Mouse (Mus musculus) heart, adult 9 months (tissue): ENCODE data around the gene Fam89a.

Source experiments
- DNase-seq, 2 experiments: peaks; one replicate each; pipeline ENCODE4 v3.0.0; 2022; ENCODE audit warnings: low spot score in 2 of 2

The Fam89a gene

GRCm38 (mm10) chr8:124754101-124754791 lies 2.6 kb upstream of the Fam89a start:
- DNase-seq, result no peak

- no peak for DNase-seq
Measured at GRCm38 (mm10) chr8:124752325-124752862, 762 bp upstream of the Fam89a start.

- DNase-seq, result peak; percentile 15 to 36
Measured at GRCm38 (mm10) chr8:124751191-124751590, 441 bp downstream of the Fam89a start.

- DNase-seq, result no peak
Measured at GRCm38 (mm10) chr8:124746661-124747060, 5.0 kb downstream of the Fam89a start.

- DNase-seq, result no peak
Measured at GRCm38 (mm10) chr8:124739268-124739667, 12.4 kb downstream of the Fam89a start.

- no peak for DNase-seq
Measured at GRCm38 (mm10) chr8:124735371-124735911, 16.2 kb downstream of the Fam89a start.

GRCm38 (mm10) chr8:124732828-124733227 lies 18.8 kb downstream of the Fam89a start:
- no peak for DNase-seq

- DNase-seq, result no peak
Measured at GRCm38 (mm10) chr8:124724301-124724700, 27.3 kb downstream of the Fam89a start.

GRCm38 (mm10) chr8:124721862-124722515 lies 29.6 kb downstream of the Fam89a start, which contains the start of the genes Ttc13 and Arv1:
Gene Ttc13, minus strand, starts transcription at chr8:124721983.
Gene Arv1, plus strand, starts transcription at chr8:124722139.
- peak; percentile 97 for DNase-seq

GRCm38 (mm10) chr8:124720938-124721861 lies 30.4 kb downstream of the Fam89a start:
- no peak for DNase-seq

- no peak for DNase-seq
Measured at GRCm38 (mm10) chr8:124720133-124720532, 31.5 kb downstream of the Fam89a start.

- DNase-seq, result no peak
Measured at GRCm38 (mm10) chr8:124715736-124716135, 35.9 kb downstream of the Fam89a start.

- no peak for DNase-seq
Measured at GRCm38 (mm10) chr8:124713207-124713606, 38.4 kb downstream of the Fam89a start.

- no peak for DNase-seq
Measured at GRCm38 (mm10) chr8:124705823-124706222, 45.8 kb downstream of the Fam89a start.

- peak; percentile 16 to 36 for DNase-seq
Measured at GRCm38 (mm10) chr8:124704376-124704775, 47.3 kb downstream of the Fam89a start.

- DNase-seq, result no peak
Measured at GRCm38 (mm10) chr8:124703526-124703925, 48.1 kb downstream of the Fam89a start.

GRCm38 (mm10) chr8:124702183-124702582 lies 49.4 kb downstream of the Fam89a start:
- DNase-seq, result no peak

GRCm38 (mm10) chr8:124701023-124701422 lies 50.6 kb downstream of the Fam89a start:
- peak in 1 of 2 experiments; percentile 10 for DNase-seq

GRCm38 (mm10) chr8:124700271-124700670 lies 51.4 kb downstream of the Fam89a start:
- no peak for DNase-seq

- no peak for DNase-seq
Measured at GRCm38 (mm10) chr8:124695424-124696100, 56.1 kb downstream of the Fam89a start.

GRCm38 (mm10) chr8:124691706-124692105 lies 59.9 kb downstream of the Fam89a start:
- DNase-seq, result no peak
